Mouse (Mus musculus) megakaryocyte progenitor cell, adult 5-6 weeks (primary cell): ENCODE measurements around the gene Ipo4. TPM values are rescaled to one million over a fixed set of nuclear protein-coding genes. Genes with fewer than 3 reads are reported as not detected.

Source experiments
- ATAC-seq: replicated peaks from 2 replicates; pipeline ENCODE4 v1.8.0; 2016; ENCODE audit warnings: mild to moderate bottlenecking, moderate TSS enrichment, inconsistent platforms; ENCODE audit not compliant: poor library complexity
- total RNA-seq, 2 experiments: library from RNA; stranded (forward) in 1 of 2; stranded (reverse) in 1 of 2; fragments of 157-497, 149-512 nt in 1 of 2; fragments of 200-1000 nt in 1 of 2; gene quantifications; 2 replicates each; pipeline versions ENCODE4 v1.2.3 to v1.2.4; 2015 to 2017

The Ipo4 gene
- total RNA-seq (2015) (28.3 and 31.0 TPM in 2 replicates), total RNA-seq (2017) (12.6 and 19.2 TPM in 2 replicates)

DNA sequence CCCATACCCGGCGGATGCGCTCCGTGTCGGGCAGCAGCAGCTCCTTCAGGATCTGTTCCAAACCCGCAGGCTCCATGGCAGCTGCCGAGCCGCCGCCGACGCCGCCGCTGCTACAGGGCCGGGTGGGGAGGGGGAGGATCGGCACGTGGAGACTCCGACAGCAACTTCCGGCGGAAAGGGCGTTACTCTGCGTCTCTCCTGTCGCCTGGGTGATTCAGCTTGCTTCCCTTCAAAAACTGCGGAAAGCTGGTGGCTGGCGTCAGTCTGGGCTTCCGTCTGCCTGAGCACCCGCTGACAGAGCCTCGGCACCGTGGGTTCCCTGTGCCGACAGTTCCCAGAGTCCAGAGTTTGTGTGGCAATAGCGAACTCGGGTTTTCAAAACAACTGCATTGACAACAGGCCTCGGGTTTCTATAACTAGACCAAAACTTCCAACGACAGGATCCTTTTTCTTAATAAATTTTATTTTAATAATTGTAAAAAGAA, at the start of gene Ipo4:
Gene Ipo4 (minus strand): TSS at position 435 of the 485 bp plus-strand sequence.
- ATAC-seq, result peak; percentile 98

GRCm38 (mm10) chr14:55682118-55682493, 46.3 kb upstream of the Ipo4 start:
- ATAC-seq, result 0 out of 2 replicates have a peak, but pooled peaks have one; percentile 1

- ATAC-seq, result peak; percentile 96
These were observed 45.7 kb upstream of the Ipo4 start, which contains the start of gene Tinf2 for GRCm38 (mm10) chr14:55681160-55682117. Tinf2 (minus strand) TSS chr14:55681820.

DNA sequence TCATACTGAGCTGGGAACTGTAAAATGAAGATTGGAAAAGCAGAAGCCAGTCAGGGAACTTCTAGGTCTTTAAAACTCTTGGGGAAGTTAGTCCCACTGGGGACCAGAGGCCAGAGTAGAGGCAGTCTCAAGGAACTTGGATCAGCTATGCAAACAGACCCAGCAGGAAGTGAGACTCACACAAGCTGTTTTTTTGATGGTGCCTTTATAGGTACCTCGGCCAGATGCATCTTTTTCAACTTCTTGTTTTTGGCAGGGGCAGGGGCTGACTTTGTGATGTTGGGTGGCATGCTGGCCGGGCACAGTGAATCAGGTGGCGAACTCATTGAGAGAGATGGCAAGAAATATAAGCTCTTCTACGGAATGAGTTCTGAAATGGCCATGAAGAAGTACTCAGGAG, 41.9 kb upstream of the Ipo4 start:
- ATAC-seq, result no peak

DNA sequence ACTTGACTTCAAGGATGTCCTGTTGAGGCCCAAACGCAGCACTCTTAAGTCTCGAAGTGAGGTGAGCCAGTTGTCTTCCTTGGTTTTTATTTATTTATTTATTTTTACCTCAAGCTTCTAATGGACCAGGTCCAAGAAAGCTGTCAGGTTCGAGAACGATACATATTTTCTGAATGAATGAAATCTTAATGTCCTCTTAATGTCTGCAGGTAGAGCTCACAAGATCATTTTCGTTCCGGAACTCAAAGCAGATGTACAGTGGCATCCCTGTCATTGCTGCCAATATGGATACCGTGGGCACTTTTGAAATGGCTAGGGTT, 36.9 kb upstream of the Ipo4 start:
- ATAC-seq, result no peak

DNA sequence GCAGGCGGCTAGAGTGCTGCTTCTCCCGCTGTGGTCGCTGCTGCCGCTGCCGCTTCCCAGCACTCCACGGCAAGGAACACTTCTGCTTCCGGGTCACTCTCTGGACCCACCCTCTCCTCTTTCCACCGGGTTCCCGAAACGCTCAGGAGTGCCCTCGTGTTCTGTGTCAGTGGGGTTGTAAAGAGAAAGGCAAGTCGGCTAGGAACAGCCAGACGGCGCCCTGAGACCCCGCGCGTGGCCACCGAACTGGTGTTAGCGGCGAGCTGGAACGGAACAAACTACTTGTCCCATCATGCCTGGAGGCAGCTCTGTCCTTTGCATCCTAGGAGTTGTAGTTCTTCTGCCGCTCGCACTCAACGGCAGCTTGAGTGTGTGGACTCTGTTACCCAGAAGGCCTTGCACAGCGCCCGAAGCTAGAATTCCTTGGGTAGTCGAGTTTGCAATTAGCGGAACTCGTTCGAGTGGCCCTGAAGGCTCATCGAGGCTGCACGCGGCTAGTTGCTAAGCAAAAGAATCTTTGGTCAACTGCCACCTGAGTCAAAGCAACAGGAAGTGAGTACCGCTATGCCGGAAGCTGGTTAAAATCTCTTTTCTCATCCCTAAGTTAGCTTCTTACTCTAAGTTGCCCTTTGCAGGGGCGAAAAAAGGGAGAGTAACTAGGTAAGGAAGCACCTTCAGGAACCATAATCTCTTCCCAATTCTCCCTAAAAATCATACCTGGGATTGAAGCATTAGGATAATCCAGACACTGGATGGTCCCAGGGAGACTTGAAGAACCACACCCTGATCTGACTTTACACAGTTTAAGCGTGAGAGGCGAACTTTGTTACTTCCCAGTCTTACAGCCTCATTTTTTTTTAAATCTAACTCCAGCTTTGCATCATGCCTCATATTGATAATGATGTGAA, 36.3 kb upstream of the Ipo4 start, which contains the start of the genes Gmpr2 and Nedd8:
Gene Gmpr2 (plus strand): TSS at position 109 of the 908 bp plus-strand sequence.
Gene Nedd8 (minus strand): TSS at position 292 of the 908 bp plus-strand sequence.
- peak; percentile 98 for ATAC-seq

GRCm38 (mm10) chr14:55671486-55671832, 35.7 kb upstream of the Ipo4 start:
- no peak for ATAC-seq

DNA sequence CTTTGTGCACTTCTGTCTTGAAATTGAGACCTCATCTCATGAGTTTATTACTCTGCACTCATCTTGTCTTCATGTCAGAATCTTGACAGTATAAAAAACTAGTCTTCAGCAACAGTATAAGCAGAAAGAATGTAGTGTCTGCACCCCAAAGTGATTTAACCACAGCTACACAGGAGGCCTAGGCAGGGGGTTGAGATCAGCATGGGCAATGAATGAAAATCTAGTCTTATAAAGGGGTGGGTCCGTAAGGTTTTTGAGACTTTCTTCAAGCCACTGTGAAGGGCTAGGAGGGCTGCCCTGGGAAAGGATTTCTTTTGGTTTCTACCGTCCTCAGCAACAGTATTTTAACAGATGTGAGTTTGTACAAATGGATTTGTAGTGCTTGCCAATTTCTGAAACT, 24.9 kb upstream of the Ipo4 start:
- ATAC-seq, result no peak

- peak; percentile 98 for ATAC-seq
These were observed 24.3 kb upstream of the Ipo4 start, which contains the start of gene Mdp1 for GRCm38 (mm10) chr14:55659960-55660573. Mdp1 (minus strand) TSS chr14:55660508.

GRCm38 (mm10) chr14:55658011-55658410, 22.3 kb upstream of the Ipo4 start:
- no peak for ATAC-seq

DNA sequence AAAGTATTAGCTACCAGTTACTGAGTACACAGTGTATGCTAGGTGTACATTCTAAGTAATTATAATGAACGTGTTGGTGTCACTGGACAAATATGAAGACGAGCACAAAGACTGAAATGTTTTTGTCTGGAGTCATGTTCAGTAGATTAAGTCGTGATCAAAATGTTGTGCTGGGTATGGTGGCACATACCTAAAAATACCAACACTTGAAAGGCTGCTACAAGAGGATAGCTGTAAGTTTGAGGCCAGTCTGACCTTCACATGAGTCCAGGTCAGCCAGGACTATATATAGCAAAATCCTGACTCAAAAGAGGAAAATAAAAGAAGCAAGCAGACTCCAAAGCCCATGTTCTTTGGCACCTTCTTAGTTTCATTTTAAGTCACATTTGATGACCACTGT, 21.2 kb upstream of the Ipo4 start:
- ATAC-seq, result no peak

DNA sequence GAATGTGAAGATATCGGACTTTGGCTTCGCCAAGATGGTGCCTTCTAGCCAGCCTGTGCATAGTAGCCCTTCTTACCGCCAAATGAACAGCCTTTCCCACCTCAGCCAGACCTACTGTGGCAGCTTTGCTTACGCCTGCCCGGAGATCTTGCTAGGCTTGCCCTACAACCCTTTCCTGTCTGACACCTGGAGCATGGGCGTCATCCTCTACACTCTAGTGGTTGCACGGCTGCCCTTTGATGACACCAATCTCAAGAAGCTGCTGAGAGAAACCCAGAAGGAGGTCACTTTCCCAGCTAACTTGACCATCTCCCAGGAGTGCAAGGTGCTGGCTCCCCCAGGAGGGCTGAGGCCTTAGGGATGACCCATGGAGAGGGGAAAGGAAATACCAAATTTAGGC, 15.8 kb upstream of the Ipo4 start:
- no peak for ATAC-seq

- ATAC-seq, result no peak
These were observed 14.1 kb upstream of the Ipo4 start, which contains the start of gene Tssk4 for GRCm38 (mm10) chr14:55649884-55650283. Tssk4 (plus strand) TSS chr14:55650184.

GRCm38 (mm10) chr14:55644261-55644888, 8.6 kb upstream of the Ipo4 start:
- no peak for ATAC-seq

- peak; percentile 78 for ATAC-seq
These were observed 7.5 kb upstream of the Ipo4 start, which contains the start of gene Tm9sf1 for GRCm38 (mm10) chr14:55643060-55643907. Tm9sf1 (minus strand) TSS chr14:55643806.

DNA sequence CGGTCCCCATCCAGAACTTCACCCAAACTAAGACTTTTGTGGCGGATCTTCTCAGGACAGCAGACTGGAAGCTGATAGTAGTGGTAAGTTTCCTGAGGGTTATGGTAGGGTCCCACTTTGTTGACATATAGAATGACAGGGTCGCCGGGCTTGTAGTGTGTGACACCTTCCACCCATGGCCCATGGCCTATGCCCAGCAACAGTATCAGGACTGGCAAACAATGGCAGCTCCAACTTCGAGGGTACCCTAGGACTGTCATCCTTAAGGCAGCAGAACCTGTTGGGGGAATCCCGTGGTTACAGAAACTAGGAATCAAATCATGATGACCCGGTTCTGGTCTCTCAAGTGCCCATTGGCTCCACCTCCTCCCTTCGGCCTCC, 6.9 kb upstream of the Ipo4 start:
- peak; percentile 16 for ATAC-seq

GRCm38 (mm10) chr14:55641291-55641690, 5.5 kb upstream of the Ipo4 start:
- ATAC-seq, result no peak

GRCm38 (mm10) chr14:55640816-55641215, 5.1 kb upstream of the Ipo4 start:
- no peak for ATAC-seq

DNA sequence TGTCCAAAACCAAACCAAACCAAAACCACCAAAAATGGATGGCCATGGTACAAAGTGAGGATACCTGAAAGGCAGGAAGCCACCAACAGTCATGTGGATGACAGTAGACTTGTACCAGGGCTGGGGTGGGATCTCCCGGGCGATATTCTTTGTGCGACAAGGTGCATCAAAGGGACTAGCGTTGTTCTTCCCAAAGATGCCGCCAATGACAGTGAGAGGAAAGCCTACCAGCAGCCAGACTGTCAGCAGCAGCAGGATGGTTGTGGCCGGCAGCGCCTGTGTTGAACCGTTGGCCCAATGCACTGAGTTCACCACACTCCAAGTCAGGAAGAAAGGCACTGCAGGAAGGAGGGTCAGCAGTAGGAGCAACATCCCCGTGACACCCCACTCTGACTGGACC, 2.0 kb upstream of the Ipo4 start, which contains the start of gene Gm49378:
Gene Gm49378 (minus strand): TSS at position 101 of the 400 bp plus-strand sequence.
- no peak for ATAC-seq
